ENCODE assay signal across 10 mouse cellular contexts in the genomic region with DNA sequence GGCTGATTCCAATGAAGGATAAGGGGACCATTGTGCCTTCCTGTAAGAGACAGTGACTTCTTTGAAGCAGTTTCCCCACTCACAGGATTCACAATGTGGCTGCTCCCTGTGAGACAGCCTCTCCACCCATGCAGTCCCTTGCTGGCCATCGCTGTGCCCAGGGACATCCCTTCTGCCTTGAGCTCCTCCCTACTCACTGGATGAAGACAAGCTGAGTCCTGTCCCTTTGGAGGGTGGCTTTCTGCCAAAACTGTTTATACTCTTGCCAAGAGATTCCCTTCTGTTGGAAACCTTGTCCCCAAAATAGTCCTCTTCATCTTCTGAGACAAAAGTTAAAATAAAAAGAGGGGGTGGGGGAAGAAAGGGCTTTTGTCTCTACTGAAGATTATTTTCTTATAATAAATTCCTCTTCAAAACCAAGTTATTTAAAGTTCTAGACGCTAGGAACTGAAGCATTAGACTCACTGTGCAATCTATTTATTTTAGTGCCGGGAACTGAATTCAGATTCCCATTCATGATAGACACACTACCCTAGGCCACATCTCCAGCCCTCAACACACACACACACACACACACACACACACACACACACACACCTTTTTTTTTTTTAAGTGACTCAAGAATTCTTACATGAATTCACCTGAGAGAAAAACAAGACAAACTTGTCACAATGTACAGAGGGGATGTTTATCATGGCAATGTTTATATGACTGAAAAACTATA.
DNase-seq lines count a peak whose midpoint lies in the region; ATAC-seq and TF ChIP-seq lines count a peak whose summit lies in the region.
"Had no signal": no experiment of that assay in that cellular context is flagged by ENCODE, and none has a peak within 500 bp of the region (broad histone marks: within the 10 kb centered on the region; RNA-seq: fewer than 3 reads in every experiment).

No protein-coding gene starts in this region.

- no peak overlapping the region for H3K27ac ChIP-seq in heart, postnatal 0 days (ENCODE audit: low read depth)
- H3K27ac ChIP-seq in heart, embryonic 10.5 days = no peak overlapping the region
- H3K27ac ChIP-seq in neural tube, embryonic 15.5 days (replicated peaks) = peak overlapping the region; percentile 45; the same call in 1 of the 2 replicates
- no peak overlapping the region for H3K27ac ChIP-seq in gastrocnemius, adult 2 months
- H3K27ac ChIP-seq: liver, embryonic 15.5 days had no signal

- no peak overlapping the region for H3K9ac ChIP-seq in heart, postnatal 0 days (replicated peaks; ENCODE audit: low read depth, low read length)
- H3K9ac ChIP-seq in neural tube, embryonic 15.5 days (replicated peaks) = no peak overlapping the region
- H3K9ac ChIP-seq: liver, embryonic 15.5 days had no signal

- peak; percentile 51; the same call in 1 of the 2 replicates for ATAC-seq in heart, postnatal 0 days (ENCODE audit: insufficient read depth, low read depth)
- ATAC-seq in neural tube, embryonic 15.5 days (ENCODE audit: low FRiP score) = peak; percentile 89

- H3K27me3 ChIP-seq in heart, postnatal 0 days (ENCODE audit: control insufficient read depth, insufficient read depth, low read length) = no peaks in the 10 kb centered on the region
- no peaks in the 10 kb centered on the region for H3K27me3 ChIP-seq in heart, embryonic 10.5 days (ENCODE audit: insufficient read depth, poor library complexity, severe bottlenecking)
- H3K27me3 ChIP-seq in neural tube, embryonic 15.5 days (replicated peaks) = no peaks in the 10 kb centered on the region
- H3K27me3 ChIP-seq: liver, embryonic 15.5 days had no signal

- TF ChIP-seq EP300 in heart, postnatal 0 days (IDR thresholded peaks at IDR 0.05; ENCODE audit: low read depth) = no peak

- 33% methylated on average over 3 of the region's 3 CpGs for WGBS in heart, postnatal 0 days
- WGBS in heart, embryonic 10.5 days = 83% methylated on average over 3 of the region's 3 CpGs
- 60% methylated on average over 3 of the region's 3 CpGs for WGBS in neural tube, embryonic 15.5 days

- intact Hi-C loops in gastrocnemius, adult 2 months (cut with DNase I) = no loop called here

- H3K4me3 ChIP-seq in heart, postnatal 0 days (ENCODE audit: low read depth, low read length) = no peak overlapping the region
- no peak overlapping the region for H3K4me3 ChIP-seq in heart, embryonic 10.5 days
- no peak overlapping the region for H3K4me3 ChIP-seq in neural tube, embryonic 15.5 days (replicated peaks)
- H3K4me3 ChIP-seq in gastrocnemius, adult 2 months = no peak overlapping the region
- H3K4me3 ChIP-seq: liver, embryonic 15.5 days had no signal

- H3K36me3 ChIP-seq in heart, postnatal 0 days (replicated peaks; ENCODE audit: control insufficient read depth, insufficient read depth, low read length) = no peaks in the 10 kb centered on the region
- H3K36me3 ChIP-seq in heart, embryonic 10.5 days = no peaks in the 10 kb centered on the region
- H3K36me3 ChIP-seq in neural tube, embryonic 15.5 days = no peaks in the 10 kb centered on the region
- H3K36me3 ChIP-seq: liver, embryonic 15.5 days had no signal

- H3K9me3 ChIP-seq in heart, postnatal 0 days (replicated peaks; ENCODE audit: control insufficient read depth, low read length) = no peaks in the 10 kb centered on the region
- no peaks in the 10 kb centered on the region for H3K9me3 ChIP-seq in heart, embryonic 10.5 days
- no peaks in the 10 kb centered on the region for H3K9me3 ChIP-seq in neural tube, embryonic 15.5 days (replicated peaks)
- H3K9me3 ChIP-seq: liver, embryonic 15.5 days had no signal

- 0 out of 2 replicates have a peak, but pooled peaks cover 4% of the 10 kb centered on the region for H3K4me1 ChIP-seq in heart, postnatal 0 days (ENCODE audit: control insufficient read depth, insufficient read depth)
- no peaks in the 10 kb centered on the region for H3K4me1 ChIP-seq in heart, embryonic 10.5 days
- H3K4me1 ChIP-seq in neural tube, embryonic 15.5 days = 0 out of 2 replicates have a peak, but pooled peaks cover 2% of the 10 kb centered on the region
- H3K4me1 ChIP-seq: liver, embryonic 15.5 days had no signal

- no peak for TF ChIP-seq CTCF in heart, postnatal 0 days (IDR thresholded peaks at IDR 0.05; ENCODE audit: low read depth)
- no peak for TF ChIP-seq CTCF in gastrocnemius, adult 2 months (IDR thresholded peaks at IDR 0.05)

- no peak overlapping the region for H3K4me2 ChIP-seq in heart, postnatal 0 days (ENCODE audit: low read depth, low read length)
- no peak overlapping the region for H3K4me2 ChIP-seq in neural tube, embryonic 15.5 days
- H3K4me2 ChIP-seq: liver, embryonic 15.5 days had no signal

- no peak for DNase-seq in heart, postnatal 0 days (ENCODE audit: low spot score)
- no peak for DNase-seq in heart, embryonic 10.5 days (ENCODE audit: low spot score)
- DNase-seq in right cerebral cortex, adult 18-20 months = peak; percentile 20
- no peak for DNase-seq in right cerebral cortex, postnatal 25 days
- DNase-seq in heart, postnatal 4 days = peak; percentile 46
- DNase-seq in gastrocnemius, adult 8-10 months (ENCODE audit: low spot score in 2 of 2) = no peak
- no peak for DNase-seq in gastrocnemius, adult 2 months
- DNase-seq: spleen, adult 18-20 months had no signal

Comparison
In these comparisons a context has a peak if more than half of its experiments do, and no peak if none do; other contexts are left out.
1. DNase-seq: peak in right cerebral cortex, adult 18-20 months (single experiment) and heart, postnatal 4 days (single experiment); none in heart, postnatal 0 days (single experiment), heart, embryonic 10.5 days (single experiment), right cerebral cortex, postnatal 25 days (single experiment), gastrocnemius, adult 8-10 months (0 of 2) and gastrocnemius, adult 2 months (single experiment).